Mouse (Mus musculus): ENCODE measurements at regions not wholly inside any gene's neighbourhood (a gene's known extent, or its start where the extent isn't known, plus 50 kb on each side); places are given as distances from the start of the nearest gene placed in this dataset.

- no peak for DNase-seq (ENCODE audit: extremely low spot score, low spot score)
Measured at GRCm38 (mm10) chr12:110077211-110077884, 201.5 kb upstream of the Dio3 start.

GRCm38 (mm10) chr12:110078081-110078505, 200.8 kb upstream of the Dio3 start:
- DNase-seq (ENCODE audit: extremely low spot score, low spot score): no peak

- DNase-seq (ENCODE audit: extremely low spot score, low spot score): no peak
Measured at GRCm38 (mm10) chr12:110081831-110082615, 196.8 kb upstream of the Dio3 start.

- peak; percentile 50 for DNase-seq (ENCODE audit: extremely low spot score, low spot score)
Measured at GRCm38 (mm10) chr12:110082921-110083320, 195.9 kb upstream of the Dio3 start.

GRCm38 (mm10) chr12:110083471-110083870, 195.4 kb upstream of the Dio3 start:
- DNase-seq (ENCODE audit: extremely low spot score, low spot score): no peak

GRCm38 (mm10) chr12:110086921-110087320, 191.9 kb upstream of the Dio3 start:
- no peak for DNase-seq (ENCODE audit: extremely low spot score, low spot score)

GRCm38 (mm10) chr12:110087812-110088211, 191.1 kb upstream of the Dio3 start:
- no peak for DNase-seq (ENCODE audit: extremely low spot score, low spot score)

GRCm38 (mm10) chr12:110102186-110102585, 176.7 kb upstream of the Dio3 start:
- no peak for DNase-seq (ENCODE audit: extremely low spot score, low spot score)

- DNase-seq (ENCODE audit: extremely low spot score, low spot score): no peak
Measured at GRCm38 (mm10) chr12:110112051-110112722, 166.7 kb upstream of the Dio3 start.

GRCm38 (mm10) chr12:110112723-110113105, 166.2 kb upstream of the Dio3 start:
- DNase-seq (ENCODE audit: extremely low spot score, low spot score): no peak

- no peak for DNase-seq (ENCODE audit: extremely low spot score, low spot score)
Measured at GRCm38 (mm10) chr12:110120141-110120540, 158.7 kb upstream of the Dio3 start.

- DNase-seq (ENCODE audit: extremely low spot score, low spot score): no peak
Measured at GRCm38 (mm10) chr12:110122976-110123375, 155.9 kb upstream of the Dio3 start.

- no peak for DNase-seq (ENCODE audit: extremely low spot score, low spot score)
Measured at GRCm38 (mm10) chr12:110126525-110126924, 152.3 kb upstream of the Dio3 start.

- DNase-seq (ENCODE audit: extremely low spot score, low spot score): no peak
Measured at GRCm38 (mm10) chr12:110145379-110145778, 133.5 kb upstream of the Dio3 start.

- DNase-seq (ENCODE audit: extremely low spot score, low spot score): no peak
Measured at GRCm38 (mm10) chr12:110154225-110154962, 124.5 kb upstream of the Dio3 start.

GRCm38 (mm10) chr12:110154963-110155325, 123.9 kb upstream of the Dio3 start:
- no peak for DNase-seq (ENCODE audit: extremely low spot score, low spot score)

- no peak for DNase-seq (ENCODE audit: extremely low spot score, low spot score)
Measured at GRCm38 (mm10) chr12:110156441-110156840, 122.4 kb upstream of the Dio3 start.

- DNase-seq (ENCODE audit: extremely low spot score, low spot score): no peak
Measured at GRCm38 (mm10) chr12:110157998-110158747, 120.7 kb upstream of the Dio3 start.

GRCm38 (mm10) chr12:110161306-110161705, 117.6 kb upstream of the Dio3 start:
- DNase-seq (ENCODE audit: extremely low spot score, low spot score): no peak

- DNase-seq (ENCODE audit: extremely low spot score, low spot score): no peak
Measured at GRCm38 (mm10) chr12:110165462-110165861, 113.4 kb upstream of the Dio3 start.

GRCm38 (mm10) chr12:110168407-110168806, 110.5 kb upstream of the Dio3 start:
- DNase-seq (ENCODE audit: extremely low spot score, low spot score): no peak
